Mouse (Mus musculus) myocyte (in vitro differentiated cells): Measurements from ENCODE around the gene Stxbp1.

Source experiments
- E2F4 ChIP-seq: IDR thresholded peaks from one replicate; pipeline ENCODE4 v1.6.1; 2011; ENCODE audit warnings: mild to moderate bottlenecking, control low read depth, moderate library complexity; ENCODE audit not compliant: insufficient read depth
- MAX ChIP-seq: IDR thresholded peaks from one replicate; pipeline ENCODE4 v1.6.1; 2011; ENCODE audit warnings: low read depth, mild to moderate bottlenecking, control low read depth
- MYOG ChIP-seq, 3 experiments: IDR thresholded peaks; one replicate each; pipeline ENCODE4 v1.6.1; 2011; ENCODE audit warnings: control low read depth in 2 of 3, low read depth in 2 of 3, mild to moderate bottlenecking in 2 of 3; ENCODE audit not compliant: insufficient read length in 2 of 3, control insufficient read depth in 1 of 3, insufficient read depth in 1 of 3
- POLR2A ChIP-seq: IDR thresholded peaks from one replicate; pipeline ENCODE4 v1.6.1; 2011; ENCODE audit warnings: low read depth, mild to moderate bottlenecking, control low read depth, moderate library complexity; ENCODE audit not compliant: insufficient read length
- POLR2AphosphoS2 ChIP-seq: IDR thresholded peaks from one replicate; pipeline ENCODE4 v1.6.1; 2011; ENCODE audit warnings: low read depth, control low read depth; ENCODE audit not compliant: insufficient read length
- TCF12 ChIP-seq: IDR thresholded peaks from one replicate; pipeline ENCODE4 v1.6.1; 2011; ENCODE audit warnings: mild to moderate bottlenecking, control low read depth; ENCODE audit not compliant: poor library complexity, insufficient read depth, severe bottlenecking
- TCF3 ChIP-seq: IDR thresholded peaks from one replicate; pipeline ENCODE4 v1.6.1; 2011; ENCODE audit warnings: low read depth, control low read depth; ENCODE audit not compliant: insufficient read length
- USF1 ChIP-seq: IDR thresholded peaks from one replicate; pipeline ENCODE4 v1.6.1; 2011; ENCODE audit warnings: low read depth, mild to moderate bottlenecking, control low read depth, moderate library complexity

DNA sequence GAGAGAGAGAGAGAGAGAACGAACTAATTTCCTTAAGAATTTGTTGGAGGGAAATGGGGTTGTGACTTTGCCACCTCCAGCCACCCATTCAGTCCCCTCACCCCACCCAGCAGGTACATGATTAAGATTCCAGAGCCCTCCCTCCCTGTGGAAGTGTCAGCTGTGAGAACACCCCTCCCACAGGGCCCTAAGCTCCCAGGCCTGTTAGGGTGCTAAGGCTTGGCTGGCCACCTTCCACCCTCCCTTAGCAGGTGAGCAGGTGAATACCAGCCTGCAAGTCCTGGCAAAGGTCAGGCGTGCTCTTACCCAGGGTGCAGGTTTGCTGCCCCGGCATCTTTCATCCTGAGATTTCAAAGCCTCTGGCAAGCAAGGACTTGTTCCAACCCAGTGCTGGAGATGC, 31.4 kb upstream of the Stxbp1 start:
- TF ChIP-seq MAX (no peak), POLR2A (no peak), MYOG (IDR thresholded peaks at IDR 0.05; ENCODE audit: control insufficient read depth in 1 of 3, insufficient read depth in 1 of 3, insufficient read length in 2 of 3, low read depth in 2 of 3) (no peak), TCF12 (no peak), POLR2AphosphoS2 (no peak), TCF3 (no peak), USF1 (no peak), E2F4 (no peak)
